Mouse (Mus musculus) neutrophil, adult 5-6 weeks (primary cell): Measurements from ENCODE around the gene Pax7. TPM values are rescaled to one million over a fixed set of nuclear protein-coding genes. Genes with fewer than 3 reads are reported as not detected.
A peak's percentile ranks its signal among the peaks of the same experiment; 100 is the strongest.

Experiments used
- ATAC-seq: fragments of 151-379, 151-347 bp; 2 replicates; pipeline ENCODE4 v1.8.0; 2017; ENCODE audit warnings: mild to moderate bottlenecking, moderate TSS enrichment; ENCODE audit not compliant: insufficient number of reproducible peaks, poor library complexity, low FRiP score, severe bottlenecking; ENCODE audit errors: extremely low read depth
- total RNA-seq: library from RNA; stranded (forward); fragments of 200-1000 nt; gene quantifications from 2 replicates; pipeline ENCODE4 v1.2.3, GENCODE M21; 2017

Pax7 gene
- total RNA-seq = not detected in 2 replicates

DNA sequence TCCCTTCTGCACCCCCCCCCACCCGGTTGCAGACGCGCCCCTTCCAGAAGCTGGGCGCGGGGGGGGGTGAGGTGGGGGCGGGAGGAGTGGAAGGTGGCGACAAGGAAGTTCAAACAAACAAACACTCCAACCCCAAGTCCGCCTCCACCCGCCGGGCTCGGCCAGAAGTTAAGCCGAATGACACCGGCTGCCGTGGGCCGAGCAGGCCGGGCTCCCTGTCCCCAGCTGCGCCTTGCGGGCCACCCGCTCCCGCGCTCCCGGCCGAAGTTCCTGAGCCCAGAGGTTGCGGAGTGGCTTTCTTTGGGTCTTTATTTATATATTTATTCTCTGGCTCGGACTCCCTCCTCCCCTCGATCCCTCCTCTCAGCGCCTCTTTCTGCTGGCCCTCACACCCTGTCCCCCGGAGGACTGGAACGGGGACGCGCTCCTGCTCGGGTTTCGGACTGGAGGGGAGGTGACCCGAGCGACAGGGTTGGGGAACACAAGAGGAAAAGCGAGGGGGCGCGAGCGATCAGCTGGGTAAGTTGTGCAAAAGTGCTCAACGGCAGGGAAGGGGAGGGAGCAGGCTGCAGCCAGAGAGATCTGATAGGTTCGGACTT, at the start of gene Pax7:
Gene Pax7, minus strand, starts transcription at position 493 of the 599 bp plus-strand sequence.
- ATAC-seq = no peak

GRCm38 (mm10) chr4:139881796-139882195, 48.5 kb upstream of the Pax7 start:
- no peak for ATAC-seq

- ATAC-seq = no peak
Observed at GRCm38 (mm10) chr4:139879324-139879723, 46.0 kb upstream of the Pax7 start.

DNA sequence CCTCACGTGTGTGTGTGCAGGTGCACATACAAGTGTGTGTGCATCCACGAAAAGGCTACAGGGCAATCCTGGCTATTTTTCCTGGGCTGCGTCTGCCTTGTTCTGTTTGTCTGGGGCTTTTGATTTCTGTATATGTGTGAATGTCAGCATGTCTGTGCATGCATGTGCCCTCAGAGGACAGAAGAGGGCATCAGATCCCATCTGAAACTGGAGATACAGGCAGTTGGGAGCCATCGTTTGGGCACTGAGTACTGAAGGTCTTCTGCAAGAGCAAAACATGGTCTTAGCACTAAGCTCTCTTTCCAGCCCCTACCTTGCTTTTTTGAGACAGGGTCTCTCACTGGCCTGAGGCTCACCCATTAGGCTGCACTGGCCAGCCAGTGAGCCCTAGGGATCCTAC, 45.1 kb upstream of the Pax7 start:
- ATAC-seq = no peak

- no peak for ATAC-seq
Observed at GRCm38 (mm10) chr4:139877269-139877668, 43.9 kb upstream of the Pax7 start.

- ATAC-seq = no peak
Observed at GRCm38 (mm10) chr4:139872595-139872994, 39.3 kb upstream of the Pax7 start.

DNA sequence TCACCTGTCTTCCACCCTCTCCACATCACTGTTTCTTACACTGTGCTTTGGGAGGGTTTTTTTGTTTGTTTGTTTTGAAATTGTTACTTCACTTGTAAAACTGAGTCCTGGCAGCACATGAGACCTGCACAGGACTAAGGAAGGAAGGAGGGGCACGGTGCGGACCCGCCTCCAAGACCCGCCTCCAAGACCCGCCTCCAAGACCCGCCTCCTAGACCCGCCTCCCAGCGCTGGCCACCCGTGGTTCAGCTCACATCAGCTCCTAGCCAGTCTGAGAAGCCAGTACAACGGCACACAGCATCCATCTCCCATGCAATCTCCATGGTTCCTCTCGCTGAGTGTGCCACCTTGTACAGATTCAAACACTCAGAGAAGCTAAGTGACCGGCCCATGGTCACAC, 38.4 kb upstream of the Pax7 start:
- ATAC-seq = no peak

DNA sequence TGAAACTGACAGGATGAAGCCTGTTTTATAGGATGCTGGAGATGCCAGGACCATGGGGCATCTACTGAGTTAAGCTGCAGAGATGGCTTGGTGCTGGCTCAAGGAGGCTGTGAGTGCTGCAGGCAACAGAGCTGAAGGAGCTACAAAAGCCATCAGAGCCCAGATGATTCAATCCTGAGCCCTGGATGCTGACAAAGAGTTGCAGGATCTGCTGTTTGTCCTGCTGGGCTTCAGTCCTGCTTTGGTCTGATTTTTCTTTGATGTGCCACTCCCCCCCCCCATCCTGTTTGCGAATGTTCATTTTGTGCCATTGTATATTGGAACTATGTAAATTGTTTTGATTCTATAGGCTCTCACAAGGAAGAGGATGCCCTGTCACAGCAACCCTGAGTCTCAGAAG, 29.9 kb upstream of the Pax7 start:
- no peak for ATAC-seq

DNA sequence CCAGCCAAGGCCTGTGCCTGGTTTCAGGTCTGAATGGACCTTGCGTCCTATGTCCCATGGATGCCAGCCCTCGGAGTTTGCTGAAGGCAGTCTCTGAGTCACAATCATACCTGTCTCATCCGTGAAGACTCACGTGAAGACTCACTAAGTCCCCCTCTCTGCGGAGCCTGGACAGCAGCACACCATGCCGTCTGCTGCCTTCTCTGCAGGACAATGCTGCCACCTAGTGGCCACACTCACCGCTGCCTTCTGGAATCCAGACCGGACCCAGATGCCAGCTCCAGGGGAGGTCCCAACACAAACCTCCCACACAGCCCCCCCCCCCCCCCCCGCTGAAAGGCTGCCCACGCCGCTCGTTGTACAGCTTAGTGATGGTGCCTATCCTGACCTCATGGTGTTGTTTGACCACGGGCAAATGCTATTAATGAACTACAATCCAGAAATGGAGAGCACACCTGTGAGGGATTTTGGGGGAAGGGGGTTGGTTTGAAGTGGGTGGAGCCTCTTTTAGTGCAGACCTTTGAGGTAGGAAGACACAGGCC, 25.4 kb upstream of the Pax7 start:
- peak; percentile 55; the same call in 1 of the 2 replicates for ATAC-seq

DNA sequence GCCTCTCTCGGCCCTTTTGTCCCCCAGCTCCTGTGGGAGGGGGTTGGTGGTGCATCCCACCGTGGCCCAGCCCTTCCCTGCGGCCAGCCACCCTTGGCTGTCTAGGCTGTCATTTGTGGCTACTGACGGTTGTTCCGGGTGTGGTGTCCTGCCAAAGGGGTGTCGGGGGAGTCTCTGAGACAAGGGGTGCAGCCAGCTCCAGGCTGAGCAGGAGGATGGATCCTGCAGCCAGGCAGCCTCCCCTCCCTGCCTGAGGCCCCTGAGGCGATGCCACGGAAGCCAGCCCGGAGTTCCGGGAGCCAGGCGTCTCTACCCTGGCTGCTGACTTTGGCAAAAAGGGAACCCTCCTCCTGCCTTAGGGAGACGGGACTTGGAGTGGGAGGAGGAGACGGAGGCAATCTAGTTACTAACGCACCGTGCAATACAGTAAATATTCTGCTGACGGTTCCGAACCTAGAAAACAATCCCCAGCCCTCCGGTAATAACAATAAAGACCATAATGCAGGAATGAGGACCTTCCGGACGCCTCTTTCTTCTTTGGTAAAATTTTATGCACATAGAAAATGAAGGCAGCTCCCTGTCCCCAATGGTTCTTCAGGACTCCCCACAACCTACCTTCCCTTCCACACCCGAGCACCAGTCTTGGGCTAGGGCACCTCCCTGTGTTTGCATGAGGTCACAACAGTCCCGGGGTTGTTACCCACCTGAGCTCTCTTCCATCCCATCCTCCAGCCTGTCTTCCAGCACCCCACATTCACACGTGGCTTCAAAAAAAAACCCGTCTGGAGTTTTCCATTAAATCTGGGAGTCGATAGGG, 19.1 kb upstream of the Pax7 start:
- no peak for ATAC-seq

- no peak for ATAC-seq
Observed at GRCm38 (mm10) chr4:139851387-139851786, 18.1 kb upstream of the Pax7 start.

GRCm38 (mm10) chr4:139850547-139851170, 17.3 kb upstream of the Pax7 start:
- no peak for ATAC-seq

- no peak for ATAC-seq
Observed at GRCm38 (mm10) chr4:139843456-139843855, 10.1 kb upstream of the Pax7 start.

- no peak for ATAC-seq
Observed at GRCm38 (mm10) chr4:139842919-139843318, 9.6 kb upstream of the Pax7 start.

GRCm38 (mm10) chr4:139840939-139841500, 7.7 kb upstream of the Pax7 start:
- no peak for ATAC-seq

GRCm38 (mm10) chr4:139840442-139840841, 7.1 kb upstream of the Pax7 start:
- no peak for ATAC-seq

DNA sequence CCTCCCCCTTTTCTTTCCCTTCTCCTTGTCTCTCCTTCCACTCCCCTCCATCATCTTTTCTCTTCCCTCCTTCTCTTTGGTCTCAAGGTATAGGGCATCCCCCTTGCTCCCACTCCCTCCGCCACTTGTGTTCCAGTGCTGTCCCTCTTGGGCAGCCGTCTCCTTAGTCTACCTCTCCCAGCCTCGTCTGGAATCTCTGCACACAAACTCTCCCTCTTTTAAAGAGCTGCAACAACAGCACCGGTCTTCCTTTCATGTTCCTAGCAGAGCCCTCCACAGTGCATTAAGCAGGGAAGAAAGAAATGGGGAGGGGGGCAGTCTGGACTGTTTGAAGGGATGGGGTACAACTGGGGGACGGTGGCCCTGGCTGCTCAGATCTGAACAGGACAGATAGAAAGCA, 3.4 kb upstream of the Pax7 start:
- ATAC-seq = no peak

- no peak for ATAC-seq
Observed at GRCm38 (mm10) chr4:139836196-139836595, 2.9 kb upstream of the Pax7 start.

DNA sequence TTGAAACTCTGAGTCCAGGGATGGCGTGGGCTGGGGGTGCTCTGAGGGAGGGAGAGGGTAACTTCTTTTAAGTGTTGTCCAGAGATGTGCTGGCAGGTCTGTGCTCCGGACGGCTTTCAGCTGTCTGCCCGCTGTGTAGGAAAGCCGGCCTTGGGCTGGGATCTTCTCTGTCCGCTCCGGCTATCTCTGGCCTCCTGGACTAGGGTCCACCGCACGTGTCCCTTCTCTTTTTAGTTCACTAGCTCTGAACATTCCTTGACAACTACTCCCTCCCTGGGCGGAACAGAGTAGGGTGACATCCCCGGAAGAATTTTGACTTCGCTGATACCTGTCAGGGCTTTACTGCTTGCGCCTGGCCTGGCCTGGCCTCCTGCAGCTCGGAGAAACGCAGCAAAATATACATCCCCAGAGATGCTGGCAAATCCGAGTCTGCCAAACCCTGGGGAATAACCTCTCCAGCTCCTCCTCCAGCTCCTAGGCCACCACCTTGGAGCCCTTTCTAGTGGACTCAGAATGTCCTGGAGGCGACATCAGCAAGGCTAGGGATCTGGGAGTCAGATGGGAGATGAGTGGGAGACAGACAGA, 581 bp upstream of the Pax7 start:
- ATAC-seq = no peak
